Mouse (Mus musculus): ENCODE measurements around the gene Dlx2. TPM values are rescaled to one million over a fixed set of nuclear protein-coding genes. Genes with fewer than 3 reads are reported as not detected.

Gene Dlx2
- total and polyA plus RNA-seq, 3 experiments, result not detected

DNA sequence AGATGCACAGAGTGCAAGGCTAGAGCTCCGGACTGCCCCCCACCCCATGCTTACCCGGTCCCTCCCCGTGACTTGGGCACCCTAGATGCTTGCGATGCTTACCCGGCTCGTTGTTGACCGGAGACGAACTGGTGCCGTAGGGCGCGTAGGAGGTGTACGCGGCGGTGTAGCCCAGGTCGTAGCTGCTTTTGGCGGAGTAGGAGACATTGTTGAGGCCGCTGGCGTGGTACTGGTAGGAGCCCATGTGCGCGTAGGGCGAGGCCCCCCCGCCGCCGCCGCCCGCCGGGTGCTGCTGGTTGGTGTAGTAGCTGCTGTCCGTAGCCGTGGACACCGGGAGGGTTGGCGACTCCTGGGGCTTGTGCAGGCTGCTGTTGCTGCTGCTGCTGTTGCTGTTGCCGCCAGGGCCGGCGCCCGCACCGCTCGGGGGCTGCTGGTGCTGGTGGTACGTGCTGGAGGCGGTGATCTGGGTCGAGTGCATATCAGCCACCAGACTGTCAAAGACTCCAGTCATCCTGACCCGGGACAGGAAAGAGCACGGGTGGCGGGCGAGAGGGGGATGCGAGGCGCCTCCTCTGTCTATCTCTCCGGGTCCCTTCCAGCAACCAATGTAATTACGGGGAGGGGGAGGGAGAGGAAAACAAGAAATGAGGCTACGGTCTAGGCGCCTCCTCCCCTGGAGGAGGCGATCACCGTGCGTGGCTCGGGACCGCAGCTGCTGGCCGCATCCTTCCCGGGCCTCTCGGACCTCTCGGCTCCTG is 493 bp downstream of the Dlx2 start:
- H3K4me1 ChIP-seq (ENCODE audit: insufficient read depth, low read depth, low read length), result peaks cover 35% of the 10 kb centered on the region
- peaks cover 22% of the 10 kb centered on the region for H3K9me3 ChIP-seq (replicated peaks)
- no peaks in the 10 kb centered on the region for H3K36me3 ChIP-seq (replicated peaks)
- H3K27me3 ChIP-seq (ENCODE audit: insufficient read depth, low read length), result peaks cover 71% of the 10 kb centered on the region
- no peak for TF ChIP-seq TAL1 (conservative IDR thresholded peaks at IDR 0.05; ENCODE audit: low read depth, low read length)
- no peak for TF ChIP-seq CTCF (IDR thresholded peaks at IDR 0.05; ENCODE audit: low read depth, low read length)
- no peak for TF ChIP-seq POLR2AphosphoS5 (IDR thresholded peaks at IDR 0.05; ENCODE audit: insufficient replicate concordance, low read depth, low read length)
- no peak for TF ChIP-seq GATA1 (IDR thresholded peaks at IDR 0.05; ENCODE audit: borderline replicate concordance, low read length)
- TF ChIP-seq GATA2 (IDR thresholded peaks at IDR 0.05; ENCODE audit: borderline replicate concordance, low read depth, low read length), result no peak
- DNase-seq (ENCODE audit: low spot score) (no peak), ATAC-seq (ENCODE audit: extremely low read depth, insufficient number of reproducible peaks, low FRiP score, poor library complexity, severe bottlenecking) (no peak)
- H3K4me3 ChIP-seq (ENCODE audit: low read depth, low read length), result peak overlapping the region; percentile 67

DNA sequence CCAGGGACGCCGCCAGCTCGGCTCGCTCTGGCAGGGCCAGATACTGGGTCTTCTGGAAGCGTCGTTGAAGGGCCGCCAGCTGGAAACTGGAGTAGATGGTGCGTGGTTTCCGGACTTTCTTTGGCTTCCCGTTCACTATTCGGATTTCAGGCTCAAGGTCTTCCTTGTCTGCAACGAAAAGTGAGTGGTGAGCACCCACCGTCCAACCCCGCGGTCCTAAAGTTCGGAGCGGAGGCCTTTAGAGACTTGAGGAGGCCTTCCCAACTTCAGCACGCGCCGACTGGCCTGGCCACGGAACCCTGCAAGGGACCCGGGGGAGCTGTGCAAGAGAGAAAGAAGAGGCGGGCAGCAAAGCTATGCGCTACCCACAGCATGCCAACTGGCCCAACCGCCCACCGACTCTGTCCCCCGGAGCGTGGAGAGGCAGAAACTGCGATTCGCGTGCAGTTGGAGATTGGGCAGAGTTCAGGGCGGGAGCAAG is 1.1 kb downstream of the Dlx2 start:
- Histone ChIP-seq H3K9me3 (replicated peaks) (peaks cover 22% of the 10 kb centered on the region), H3K4me3 (ENCODE audit: low read depth, low read length) (peak overlapping the region; percentile 67; the same call in 1 of the 2 replicates), H3K36me3 (replicated peaks) (no peaks in the 10 kb centered on the region), H3K27me3 (ENCODE audit: insufficient read depth, low read length) (peaks cover 75% of the 10 kb centered on the region), H3K4me1 (ENCODE audit: insufficient read depth, low read depth, low read length) (peaks cover 41% of the 10 kb centered on the region)
- ATAC-seq (ENCODE audit: extremely low read depth, insufficient number of reproducible peaks, low FRiP score, poor library complexity, severe bottlenecking), result no peak
- TF ChIP-seq GATA2 (IDR thresholded peaks at IDR 0.05; ENCODE audit: borderline replicate concordance, low read depth, low read length), result no peak
- no peak for TF ChIP-seq CTCF (IDR thresholded peaks at IDR 0.05; ENCODE audit: low read depth, low read length)
- no peak for TF ChIP-seq TAL1 (conservative IDR thresholded peaks at IDR 0.05; ENCODE audit: low read depth, low read length)
- TF ChIP-seq POLR2AphosphoS5 (IDR thresholded peaks at IDR 0.05; ENCODE audit: insufficient replicate concordance, low read depth, low read length), result no peak
- no peak for TF ChIP-seq GATA1 (IDR thresholded peaks at IDR 0.05; ENCODE audit: borderline replicate concordance, low read length)
- DNase-seq (ENCODE audit: low spot score), result no peak

DNA sequence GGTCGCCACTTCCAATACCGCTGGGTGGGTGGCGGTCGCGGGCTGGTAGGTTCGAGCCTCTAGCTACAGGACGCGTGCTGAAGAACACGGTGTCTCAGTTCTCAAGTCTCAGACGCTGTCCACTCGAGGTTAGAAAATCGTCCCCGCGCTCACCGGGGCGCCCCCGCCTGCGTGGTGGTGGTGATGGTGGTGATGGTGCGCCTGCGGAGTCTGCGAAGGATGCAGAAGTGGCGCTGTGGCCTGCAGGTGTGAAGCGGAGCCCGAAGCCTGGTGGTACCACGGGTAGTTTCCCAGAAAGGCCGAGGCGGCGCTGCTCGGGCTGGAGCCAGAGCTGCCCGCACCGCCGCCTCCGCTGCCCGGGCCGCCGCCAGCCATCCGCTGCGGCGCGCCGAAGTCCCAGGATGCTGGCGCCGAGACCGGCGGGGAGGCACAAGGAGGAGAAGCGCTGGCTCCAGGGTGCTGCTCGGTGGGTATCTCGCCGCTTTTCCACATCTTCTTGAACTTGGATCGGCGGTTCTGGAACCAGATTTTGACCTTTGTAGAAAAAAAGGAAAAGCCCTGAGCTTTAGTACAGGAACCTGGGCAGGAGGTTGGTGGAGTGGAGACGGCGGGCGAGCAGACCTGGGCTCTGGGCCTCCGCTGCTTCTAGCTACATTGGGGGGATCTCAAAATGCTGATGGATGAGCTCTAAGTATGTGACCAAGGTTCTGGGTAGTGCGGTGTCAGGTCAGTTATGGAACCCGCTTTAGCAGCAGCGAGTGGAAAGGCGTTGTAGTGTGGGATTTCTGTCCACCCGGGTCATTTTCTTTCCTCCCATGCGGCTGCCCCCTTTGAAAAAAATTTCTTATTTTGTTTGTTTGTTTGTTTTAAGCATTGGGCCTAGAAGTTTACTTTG is 1.9 kb downstream of the Dlx2 start:
- Histone ChIP-seq H3K27me3 (ENCODE audit: insufficient read depth, low read length) (peaks cover 76% of the 10 kb centered on the region), H3K4me1 (ENCODE audit: insufficient read depth, low read depth, low read length) (peaks cover 47% of the 10 kb centered on the region)
- TF ChIP-seq TAL1 (conservative IDR thresholded peaks at IDR 0.05; ENCODE audit: low read depth, low read length) (no peak), GATA1 (IDR thresholded peaks at IDR 0.05; ENCODE audit: borderline replicate concordance, low read length) (no peak), GATA2 (IDR thresholded peaks at IDR 0.05; ENCODE audit: borderline replicate concordance, low read depth, low read length) (no peak), CTCF (IDR thresholded peaks at IDR 0.05; ENCODE audit: low read depth, low read length) (no peak), POLR2AphosphoS5 (IDR thresholded peaks at IDR 0.05; ENCODE audit: insufficient replicate concordance, low read depth, low read length) (no peak)

DNA sequence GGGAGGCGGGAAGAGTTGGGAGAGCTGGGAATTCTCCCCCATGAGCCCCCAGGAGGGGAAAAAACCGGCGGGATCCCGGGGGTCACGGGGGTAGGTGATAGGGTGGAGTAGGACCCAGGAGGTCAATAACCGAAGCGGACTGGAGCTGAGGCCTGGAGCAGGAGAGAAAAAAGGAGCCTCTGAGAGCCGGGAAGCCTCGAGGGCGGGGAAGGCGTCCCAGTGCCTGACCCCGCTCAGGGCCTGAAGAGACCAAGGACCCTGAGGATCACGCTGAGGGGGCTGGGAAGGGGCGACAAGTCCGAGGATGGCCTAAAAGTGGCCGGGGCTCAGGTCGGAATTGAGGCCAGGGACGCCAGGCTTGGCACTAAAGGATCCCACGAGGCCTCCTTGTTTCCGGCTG is 2.6 kb downstream of the Dlx2 start:
- peak overlapping the region; percentile 8; the same call in 1 of the 2 replicates for H3K4me3 ChIP-seq (ENCODE audit: low read depth, low read length)
- peaks cover 79% of the 10 kb centered on the region for H3K27me3 ChIP-seq (ENCODE audit: insufficient read depth, low read length)
- peaks cover 22% of the 10 kb centered on the region for H3K9me3 ChIP-seq (replicated peaks)
- H3K36me3 ChIP-seq (replicated peaks), result no peaks in the 10 kb centered on the region
- ATAC-seq (ENCODE audit: extremely low read depth, insufficient number of reproducible peaks, low FRiP score, poor library complexity, severe bottlenecking), result no peak
- H3K4me1 ChIP-seq (ENCODE audit: insufficient read depth, low read depth, low read length), result peaks cover 52% of the 10 kb centered on the region
- no peak for TF ChIP-seq GATA2 (IDR thresholded peaks at IDR 0.05; ENCODE audit: borderline replicate concordance, low read depth, low read length)
- no peak for TF ChIP-seq CTCF (IDR thresholded peaks at IDR 0.05; ENCODE audit: low read depth, low read length)
- TF ChIP-seq GATA1 (IDR thresholded peaks at IDR 0.05; ENCODE audit: borderline replicate concordance, low read length), result no peak
- no peak for TF ChIP-seq POLR2AphosphoS5 (IDR thresholded peaks at IDR 0.05; ENCODE audit: insufficient replicate concordance, low read depth, low read length)
- no peak for TF ChIP-seq TAL1 (conservative IDR thresholded peaks at IDR 0.05; ENCODE audit: low read depth, low read length)
- DNase-seq (ENCODE audit: low spot score), result no peak

More for the DNA sequence above, 1.9 kb downstream of the Dlx2 start:
- peak overlapping the region; percentile 8; the same call in 1 of the 2 replicates for H3K4me3 ChIP-seq (ENCODE audit: low read depth, low read length)
- DNase-seq (ENCODE audit: low spot score) (no peak), ATAC-seq (ENCODE audit: extremely low read depth, insufficient number of reproducible peaks, low FRiP score, poor library complexity, severe bottlenecking) (no peak)
- H3K9me3 ChIP-seq (replicated peaks), result peaks cover 22% of the 10 kb centered on the region
- H3K36me3 ChIP-seq (replicated peaks), result no peaks in the 10 kb centered on the region

DNA sequence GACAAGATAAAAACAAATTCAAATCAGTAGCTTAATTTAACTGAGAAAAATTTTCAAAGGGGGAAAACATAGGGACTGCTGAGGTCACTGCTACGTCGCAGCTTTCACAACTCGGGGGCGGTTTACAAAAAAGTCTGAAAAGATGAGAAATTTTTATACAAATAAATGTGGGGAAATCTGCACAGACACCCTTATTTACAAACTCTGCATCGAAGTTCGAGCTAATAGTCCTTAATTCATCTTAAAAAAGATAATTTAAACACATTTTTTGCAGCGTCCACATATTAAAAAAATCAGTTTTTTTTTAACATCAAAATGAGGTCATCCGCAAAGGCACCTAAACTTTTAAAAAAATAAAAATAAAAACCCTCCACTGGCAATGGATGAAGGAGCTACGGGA is 3.0 kb downstream of the Dlx2 start:
- H3K4me1 ChIP-seq (ENCODE audit: insufficient read depth, low read depth, low read length), result peaks cover 55% of the 10 kb centered on the region
- DNase-seq (ENCODE audit: low spot score) (no peak), ATAC-seq (ENCODE audit: extremely low read depth, insufficient number of reproducible peaks, low FRiP score, poor library complexity, severe bottlenecking) (no peak)
- peaks cover 22% of the 10 kb centered on the region for H3K9me3 ChIP-seq (replicated peaks)
- no peak overlapping the region for H3K4me3 ChIP-seq (ENCODE audit: low read depth, low read length)
- peaks cover 83% of the 10 kb centered on the region for H3K27me3 ChIP-seq (ENCODE audit: insufficient read depth, low read length)
- no peaks in the 10 kb centered on the region for H3K36me3 ChIP-seq (replicated peaks)
- TF ChIP-seq GATA2 (IDR thresholded peaks at IDR 0.05; ENCODE audit: borderline replicate concordance, low read depth, low read length) (no peak), CTCF (IDR thresholded peaks at IDR 0.05; ENCODE audit: low read depth, low read length) (no peak), POLR2AphosphoS5 (IDR thresholded peaks at IDR 0.05; ENCODE audit: insufficient replicate concordance, low read depth, low read length) (no peak), TAL1 (conservative IDR thresholded peaks at IDR 0.05; ENCODE audit: low read depth, low read length) (no peak), GATA1 (IDR thresholded peaks at IDR 0.05; ENCODE audit: borderline replicate concordance, low read length) (no peak)
